Mouse (Mus musculus) lung, embryonic 16.5 days (tissue): ENCODE data around the gene Emc9. TPM values are rescaled to one million over a fixed set of nuclear protein-coding genes. Genes with fewer than 3 reads are reported as not detected.
A peak's percentile ranks its signal among the peaks of the same experiment; 100 is the strongest.

Experiments
- ATAC-seq: fragments of 200-750 bp; cut with Nextera tagmentation; 2 replicates; pipeline ENCODE4 v1.8.0; 2017; ENCODE audit warnings: low read depth, mild to moderate bottlenecking, moderate library complexity
- H3K27ac ChIP-seq: fragments of 300-500 bp; sonication (generic); 2 replicates; pipeline ENCODE4 v1.5.1; 2014; ENCODE audit warnings: mild to moderate bottlenecking, control low read depth, low read length
- H3K27me3 ChIP-seq: fragments of 300-500 bp; sonication (generic); 2 replicates; pipeline ENCODE4 v1.6.1; 2014; ENCODE audit warnings: low read depth, low read length, mixed read lengths; ENCODE audit not compliant: control insufficient read depth, insufficient read depth
- H3K36me3 ChIP-seq: fragments of 300-500 bp; sonication (generic); 2 replicates; pipeline ENCODE4 v1.6.1; 2014; ENCODE audit warnings: low read length; ENCODE audit not compliant: control insufficient read depth, insufficient read depth
- H3K4me1 ChIP-seq: fragments of 300-500 bp; sonication (generic); replicated peaks from 2 replicates; pipeline ENCODE4 v1.6.1; 2014; ENCODE audit warnings: low read length, mixed read lengths; ENCODE audit not compliant: control insufficient read depth, insufficient read depth
- H3K4me2 ChIP-seq: fragments of 300-500 bp; sonication (generic); 2 replicates; pipeline ENCODE4 v1.6.1; 2014; ENCODE audit warnings: low read depth, low read length, control low read depth
- H3K4me3 ChIP-seq: fragments of 300-500 bp; sonication (generic); 2 replicates; pipeline ENCODE4 v1.5.1; 2014; ENCODE audit warnings: mild to moderate bottlenecking, low read length, control low read depth
- H3K9ac ChIP-seq: fragments of 300-500 bp; sonication (generic); 2 replicates; pipeline ENCODE4 v1.6.1; 2014; ENCODE audit warnings: low read length, control low read depth
- H3K9me3 ChIP-seq: fragments of 300-500 bp; sonication (generic); 2 replicates; pipeline ENCODE4 v1.6.1; 2016; ENCODE audit warnings: low read length; ENCODE audit not compliant: control insufficient read depth
- WGBS: fragments of 180-500 bp; shearing (Covaris S2); extraction: QIAGEN DNeasy Blood & Tissue Kit; methylation state at CpG from one replicate; pipeline ENCODE4 v1.1.7; 2014; 5-methylcytosine and 5-hydroxymethylcytosine counted together
- polyA plus RNA-seq: library from polyadenylated mRNA; unstranded; fragments of >200 nt; fragmentation: Nextera tagmentation; extraction: Ambion mirVana; gene quantifications from 2 replicates; pipeline ENCODE4 v1.2.1, GENCODE M21; 2015

The Emc9 gene
- 6.4 and 7.3 TPM in 2 replicates for polyA plus RNA-seq

DNA sequence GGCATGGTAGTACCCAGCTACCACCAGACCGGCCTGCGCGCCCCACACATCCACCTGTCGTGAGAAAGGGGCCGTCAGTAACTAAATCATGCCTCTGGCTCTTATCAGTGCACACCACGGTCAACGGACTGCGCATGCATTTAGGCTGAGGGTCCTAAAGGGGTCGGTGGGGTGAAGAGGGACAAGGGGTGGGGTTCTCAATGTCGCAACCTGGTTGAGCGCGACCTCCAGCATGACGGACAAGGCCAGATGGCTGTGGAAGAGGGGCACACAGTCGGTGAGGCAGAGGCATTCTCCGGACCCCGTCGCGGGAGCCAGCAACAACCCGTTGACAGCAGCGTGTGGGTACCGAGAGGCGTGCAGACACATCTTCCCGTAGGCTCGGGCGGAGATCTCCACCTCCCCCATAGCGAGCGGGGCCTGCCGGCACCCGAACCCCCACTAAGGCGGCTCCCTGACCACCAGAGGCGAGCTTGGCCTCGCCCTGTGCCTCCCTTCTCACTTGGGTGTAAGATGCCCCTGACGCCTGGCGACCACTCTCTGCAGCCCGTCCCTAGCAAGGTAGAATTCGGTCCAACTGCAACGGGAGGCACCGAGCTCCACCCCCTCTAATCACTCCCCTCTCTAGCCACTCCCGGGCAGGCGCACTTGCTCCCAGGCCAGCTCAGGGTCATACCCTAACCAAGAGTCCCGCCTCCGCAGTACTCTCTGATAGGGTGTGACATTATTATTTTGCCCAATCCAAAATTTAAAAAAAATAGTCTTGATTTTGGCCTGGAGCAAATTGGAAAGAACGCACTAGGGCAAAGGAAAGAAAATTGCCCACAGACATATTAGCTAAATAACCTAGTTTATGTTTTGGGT lies at the start of gene Emc9:
Gene Emc9 (minus strand): TSS at position 601 of the 864 bp plus-strand sequence.
- peak within 1 kb of the TSS; percentile 83 for H3K4me2 ChIP-seq
- peak within 1 kb of the TSS; percentile 78 for H3K9ac ChIP-seq
- H3K36me3 ChIP-seq: peaks cover 11% of the 10 kb centered on the region
- no peak within 1 kb of the TSS for H3K27ac ChIP-seq
- ATAC-seq: peak; percentile 80
- H3K4me3 ChIP-seq: peak within 1 kb of the TSS; percentile 64
- 4% methylated on average over 42 of the region's 43 CpGs for WGBS
- peaks cover 10% of the 10 kb centered on the region for H3K4me1 ChIP-seq
- H3K9me3 ChIP-seq: no peaks in the 10 kb centered on the region
- no peaks in the 10 kb centered on the region; the same call in 1 of the 2 replicates for H3K27me3 ChIP-seq

DNA sequence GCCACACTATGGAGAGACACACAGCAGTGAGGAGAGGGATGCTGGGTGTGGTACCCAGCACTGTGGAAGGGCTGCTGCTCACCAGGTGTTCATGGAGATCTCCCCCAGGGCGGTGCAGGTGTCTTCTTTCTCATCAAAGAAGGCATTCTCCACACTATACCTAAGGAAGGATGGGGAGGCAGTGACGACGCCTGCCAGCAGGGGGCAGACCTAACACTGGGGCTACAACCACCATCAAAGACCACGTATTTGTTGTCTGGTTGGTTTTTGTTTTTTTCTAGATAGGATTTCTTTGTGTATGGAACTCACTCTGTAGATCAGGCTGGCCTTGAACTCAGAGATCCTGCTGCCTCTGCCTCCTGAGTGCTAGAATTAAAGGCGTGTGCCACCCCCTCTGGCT lies 44.2 kb upstream of the Emc9 start:
- Histone ChIP-seq H3K27me3 (no peaks in the 10 kb centered on the region), H3K9ac (no peak overlapping the region), H3K27ac (no peak overlapping the region), H3K9me3 (no peaks in the 10 kb centered on the region), H3K4me2 (no peak overlapping the region), H3K4me3 (no peak overlapping the region), H3K36me3 (peaks cover 62% of the 10 kb centered on the region), H3K4me1 (no peaks in the 10 kb centered on the region)
- 53% methylated on average over 5 of the region's 5 CpGs for WGBS
- ATAC-seq: no peak

DNA sequence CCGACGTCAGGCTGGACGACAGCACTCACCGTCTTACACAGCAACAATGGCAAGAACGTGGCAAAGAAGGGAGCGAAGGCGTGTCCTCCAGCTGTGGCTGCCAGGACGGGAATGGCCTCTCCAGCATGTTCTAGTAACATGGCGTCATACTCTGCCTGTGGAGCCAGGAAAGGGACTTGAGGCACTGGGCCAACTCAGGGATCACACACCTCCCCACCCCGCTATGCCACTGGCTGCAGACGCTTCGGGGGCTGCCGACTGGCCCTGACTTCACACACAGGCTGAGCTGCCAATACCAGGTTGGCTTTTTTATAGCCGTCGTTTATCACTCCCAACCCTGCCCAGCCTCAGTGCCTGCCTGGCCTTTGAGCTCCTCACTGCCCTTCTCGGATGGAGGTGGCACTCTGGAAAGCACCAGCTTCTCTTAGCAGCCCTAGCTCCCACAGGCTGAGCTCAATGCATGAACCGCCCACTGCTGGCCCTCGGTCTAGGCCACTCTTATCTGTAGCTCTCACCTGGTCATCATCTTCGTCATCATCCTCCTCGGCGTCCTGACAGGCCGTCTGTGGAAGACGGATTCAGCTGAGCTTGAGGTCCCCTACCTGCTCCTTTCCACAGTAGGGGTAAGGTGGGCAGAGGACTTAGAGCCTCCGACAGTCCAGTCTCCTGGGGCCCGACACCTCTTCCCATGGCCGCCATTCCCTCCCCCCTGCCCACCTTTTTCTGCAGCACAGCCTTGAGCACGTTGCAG lies 43.1 kb upstream of the Emc9 start:
- Histone ChIP-seq H3K27me3 (no peaks in the 10 kb centered on the region), H3K9me3 (no peaks in the 10 kb centered on the region), H3K4me1 (no peaks in the 10 kb centered on the region), H3K27ac (no peak overlapping the region), H3K36me3 (peaks cover 57% of the 10 kb centered on the region), H3K4me3 (no peak overlapping the region), H3K4me2 (no peak overlapping the region), H3K9ac (no peak overlapping the region)
- ATAC-seq: no peak
- 89% methylated on average over 27 of the region's 27 CpGs for WGBS

DNA sequence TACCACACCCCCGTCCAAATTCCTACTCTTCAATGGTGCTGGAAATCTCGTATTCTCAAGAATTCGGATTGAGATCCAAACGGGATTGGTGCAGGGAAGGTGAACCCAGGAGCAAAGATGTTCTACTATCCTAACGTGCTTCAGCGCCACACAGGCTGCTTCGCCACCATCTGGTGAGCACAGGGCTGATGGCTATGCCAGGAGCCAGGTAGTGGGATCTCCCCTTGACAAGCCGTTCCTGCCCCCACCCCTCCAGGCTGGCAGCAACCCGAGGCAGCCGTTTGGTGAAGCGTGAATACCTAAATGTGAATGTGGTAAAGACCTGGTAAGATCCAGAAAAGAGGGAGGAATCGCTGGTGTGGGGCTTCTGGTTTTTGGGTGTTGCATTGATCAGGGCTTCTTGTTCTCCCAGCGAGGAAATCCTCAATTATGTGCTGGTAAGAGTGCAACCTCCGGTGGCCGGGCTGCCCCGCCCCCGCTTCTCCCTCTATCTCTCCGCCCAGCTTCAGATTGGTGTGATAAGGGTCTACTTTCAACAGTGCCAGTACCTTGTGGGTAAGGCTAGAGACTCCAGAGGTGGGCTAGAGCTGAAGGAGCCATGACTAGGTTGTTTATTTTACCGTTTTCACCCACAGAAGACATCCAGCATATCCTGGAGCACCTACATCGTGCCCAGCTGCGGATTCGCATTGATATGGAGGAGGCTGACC lies 33.5 kb upstream of the Emc9 start:
- H3K4me1 ChIP-seq: no peaks in the 10 kb centered on the region; the same call in 1 of the 2 replicates

DNA sequence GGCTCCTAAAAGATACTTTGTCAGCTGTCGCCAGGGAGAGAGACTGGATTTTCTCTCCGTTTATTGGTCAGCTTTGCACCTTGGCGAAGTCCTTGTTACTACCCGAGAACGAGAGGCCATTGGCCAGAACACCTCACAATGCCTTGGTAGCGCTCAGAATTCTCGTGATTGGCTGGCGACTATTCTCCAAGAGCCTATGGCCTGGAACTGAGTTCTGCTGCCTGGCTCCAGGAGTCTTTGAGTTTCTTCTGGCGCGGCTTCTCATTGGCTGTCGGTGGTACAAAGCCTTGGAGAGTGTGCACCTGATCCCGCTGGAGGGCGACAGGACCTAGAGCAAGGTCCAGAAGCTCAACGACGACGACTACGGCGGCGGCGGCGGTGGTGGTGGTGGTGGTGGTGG lies 32.7 kb upstream of the Emc9 start, which contains the start of gene Rec8:
Gene Rec8 (plus strand): TSS at position 216 of the 400 bp plus-strand sequence.
- Histone ChIP-seq H3K4me3 (peak within 1 kb of the TSS; percentile 48), H3K27me3 (no peaks in the 10 kb centered on the region), H3K36me3 (no peaks in the 10 kb centered on the region), H3K27ac (peak within 1 kb of the TSS; percentile 55), H3K4me1 (no peaks in the 10 kb centered on the region; the same call in 1 of the 2 replicates), H3K4me2 (peak within 1 kb of the TSS; percentile 52), H3K9me3 (no peaks in the 10 kb centered on the region), H3K9ac (peak within 1 kb of the TSS; percentile 58)
- peak; percentile 88 for ATAC-seq
- 16% methylated on average over 21 of the region's 21 CpGs for WGBS

More for the DNA sequence above, 33.5 kb upstream of the Emc9 start:
- ATAC-seq: peak; percentile 26; the same call in 1 of the 2 replicates
- Histone ChIP-seq H3K27me3 (no peaks in the 10 kb centered on the region), H3K27ac (no peak overlapping the region), H3K9ac (peak overlapping the region; percentile 58), H3K4me3 (peak overlapping the region; percentile 48), H3K4me2 (peak overlapping the region; percentile 52), H3K9me3 (no peaks in the 10 kb centered on the region), H3K36me3 (no peaks in the 10 kb centered on the region)
- WGBS: 30% methylated on average over 22 of the region's 22 CpGs

DNA sequence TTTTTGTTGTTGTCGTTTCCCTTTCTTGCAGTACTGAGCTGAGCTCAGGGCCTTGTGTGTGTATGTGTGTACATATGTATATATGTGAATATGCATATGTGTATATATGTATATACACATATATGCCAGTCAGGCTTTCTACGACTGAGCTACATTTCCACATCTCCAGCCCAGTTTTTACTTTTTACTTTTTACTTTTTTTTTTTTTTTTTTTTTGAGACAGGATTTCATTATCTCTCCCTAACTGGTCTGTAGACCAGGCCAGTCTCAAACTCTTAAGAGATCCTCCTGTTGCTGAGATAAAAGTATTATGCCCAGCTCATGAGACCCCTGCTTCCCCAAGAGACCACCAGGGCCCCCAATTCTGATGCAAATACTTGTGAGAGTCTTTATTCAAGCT lies 31.7 kb upstream of the Emc9 start:
- Histone ChIP-seq H3K9ac (no peak overlapping the region), H3K4me2 (no peak overlapping the region), H3K36me3 (no peaks in the 10 kb centered on the region), H3K9me3 (no peaks in the 10 kb centered on the region), H3K27ac (no peak overlapping the region), H3K27me3 (no peaks in the 10 kb centered on the region), H3K4me3 (no peak overlapping the region), H3K4me1 (no peaks in the 10 kb centered on the region; the same call in 1 of the 2 replicates)
- WGBS: 72% methylated on average over 2 of the region's 2 CpGs
- ATAC-seq: no peak

DNA sequence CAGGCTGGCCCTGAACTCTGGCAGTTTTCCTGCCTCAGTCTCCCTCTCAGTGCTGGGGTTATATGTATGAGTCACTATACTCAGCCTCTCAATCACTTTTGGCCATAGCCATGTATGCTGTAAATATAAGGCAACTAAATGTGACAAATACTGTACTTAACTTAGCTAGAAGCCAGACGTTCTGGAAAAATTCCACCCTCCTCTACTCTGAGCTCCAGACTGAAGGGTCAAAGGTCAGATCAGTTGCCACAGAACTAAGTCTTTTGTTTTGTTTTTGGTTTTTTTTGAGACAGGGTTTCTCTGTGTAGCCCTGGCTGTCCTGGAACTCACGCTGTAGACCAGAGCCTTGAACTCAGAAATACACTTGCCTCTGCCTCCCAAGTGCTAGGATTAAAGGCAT lies 30.8 kb upstream of the Emc9 start:
- Histone ChIP-seq H3K4me1 (no peaks in the 10 kb centered on the region; the same call in 1 of the 2 replicates), H3K27ac (no peak overlapping the region), H3K9ac (no peak overlapping the region), H3K36me3 (no peaks in the 10 kb centered on the region), H3K4me3 (no peak overlapping the region), H3K9me3 (no peaks in the 10 kb centered on the region), H3K27me3 (no peaks in the 10 kb centered on the region), H3K4me2 (no peak overlapping the region)
- ATAC-seq: no peak
- WGBS: 48% methylated on average over 2 of the region's 2 CpGs

DNA sequence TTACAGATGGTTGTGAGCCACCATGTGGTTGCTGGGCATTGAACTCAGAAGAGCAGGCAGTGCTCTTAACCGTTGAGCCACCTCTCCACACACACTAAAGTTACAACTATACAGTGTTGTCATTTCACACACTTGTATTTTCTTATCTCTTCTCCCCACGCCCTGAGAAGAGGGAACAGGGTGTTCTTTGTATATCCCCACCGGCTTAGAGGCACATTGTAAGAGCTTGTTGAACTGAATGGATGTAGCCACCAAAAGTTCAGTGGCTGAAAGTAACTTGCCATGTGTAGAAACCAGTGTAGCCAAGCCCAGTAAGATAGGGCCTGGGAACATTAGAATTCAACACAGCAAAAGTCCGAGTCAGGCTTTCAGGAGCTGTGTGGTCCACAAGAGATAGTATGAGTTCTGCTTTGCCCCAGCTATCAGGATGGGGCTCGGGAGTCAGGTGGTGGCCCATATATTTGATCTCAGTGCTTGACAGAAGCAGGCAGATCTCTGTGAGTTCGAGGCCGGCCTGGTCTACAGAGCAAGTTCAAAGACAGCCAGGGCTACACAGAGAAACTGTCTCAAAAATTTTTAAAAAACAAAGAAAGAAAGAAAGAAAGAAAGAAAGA lies 29.6 kb upstream of the Emc9 start:
- no peak for ATAC-seq
- no peak overlapping the region for H3K27ac ChIP-seq
- 64% methylated on average over 7 of the region's 7 CpGs for WGBS

More for the DNA sequence above, 29.6 kb upstream of the Emc9 start:
- H3K4me3 ChIP-seq: no peak overlapping the region
- H3K36me3 ChIP-seq: no peaks in the 10 kb centered on the region
- no peak overlapping the region for H3K4me2 ChIP-seq
- no peaks in the 10 kb centered on the region; the same call in 1 of the 2 replicates for H3K4me1 ChIP-seq
- H3K27me3 ChIP-seq: no peaks in the 10 kb centered on the region
- no peaks in the 10 kb centered on the region for H3K9me3 ChIP-seq
- H3K9ac ChIP-seq: no peak overlapping the region
